7 mouse cellular contexts compared by ENCODE assay signal in genomic region chr13:63112598-63113372, GRCm38 (mm10).
DNase-seq lines count a peak whose midpoint lies in the region; ATAC-seq and TF ChIP-seq lines count a peak whose summit lies in the region.

No protein-coding gene starts in this region.

- WGBS in lung, embryonic 14.5 days = 46% methylated on average over 10 of the region's 10 CpGs
- 46% methylated on average over 10 of the region's 10 CpGs for WGBS in intestine, embryonic 15.5 days
- 66% methylated on average over 10 of the region's 10 CpGs for WGBS in neural tube, embryonic 11.5 days

- H3K27ac ChIP-seq in lung, embryonic 14.5 days (ENCODE audit: low read depth) = peak overlapping the region; percentile 91
- peak overlapping the region; percentile 81 for H3K27ac ChIP-seq in intestine, embryonic 15.5 days
- no peak overlapping the region for H3K27ac ChIP-seq in neural tube, embryonic 11.5 days (ENCODE audit: low read depth, low read length)

- ATAC-seq in lung, embryonic 14.5 days (ENCODE audit: insufficient read depth) = no peak
- ATAC-seq in intestine, embryonic 15.5 days = peak; percentile 56
- ATAC-seq in neural tube, embryonic 11.5 days (ENCODE audit: insufficient read depth, low FRiP score, low TSS enrichment) = no peak

- H3K9ac ChIP-seq in lung, embryonic 14.5 days = 0 out of 2 replicates have a peak overlapping the region, but pooled peaks have one; percentile 4
- H3K9ac ChIP-seq in intestine, embryonic 15.5 days = no peak overlapping the region
- H3K9ac ChIP-seq in neural tube, embryonic 11.5 days (ENCODE audit: low read length) = no peak overlapping the region

- peak overlapping the region; percentile 15; the same call in 1 of the 2 replicates for H3K4me2 ChIP-seq in lung, embryonic 14.5 days
- no peak overlapping the region for H3K4me2 ChIP-seq in intestine, embryonic 15.5 days (replicated peaks)
- no peak overlapping the region for H3K4me2 ChIP-seq in neural tube, embryonic 11.5 days (ENCODE audit: low read depth)

- no peak overlapping the region for H3K4me3 ChIP-seq in lung, embryonic 14.5 days (ENCODE audit: low read depth, low read length)
- H3K4me3 ChIP-seq in intestine, embryonic 15.5 days (replicated peaks) = no peak overlapping the region
- H3K4me3 ChIP-seq in neural tube, embryonic 11.5 days (ENCODE audit: low read depth, low read length) = no peak overlapping the region

- peaks cover 46% of the 10 kb centered on the region for H3K4me1 ChIP-seq in lung, embryonic 14.5 days (ENCODE audit: insufficient read depth)
- H3K4me1 ChIP-seq in intestine, embryonic 15.5 days (replicated peaks) = peaks cover 30% of the 10 kb centered on the region
- H3K4me1 ChIP-seq in neural tube, embryonic 11.5 days (ENCODE audit: control insufficient read depth, insufficient read depth, low read length) = no peaks in the 10 kb centered on the region

- no peak; the same call in 1 of the 2 replicates for TF ChIP-seq CTCF in lung, embryonic 14.5 days (IDR thresholded peaks at IDR 0.05; ENCODE audit: low read depth)

- no peaks in the 10 kb centered on the region for H3K36me3 ChIP-seq in lung, embryonic 14.5 days (ENCODE audit: insufficient read depth)
- H3K36me3 ChIP-seq in intestine, embryonic 15.5 days = no peaks in the 10 kb centered on the region
- H3K36me3 ChIP-seq in neural tube, embryonic 11.5 days (ENCODE audit: control insufficient read depth, insufficient read depth, low read length) = no peaks in the 10 kb centered on the region

- no peaks in the 10 kb centered on the region for H3K9me3 ChIP-seq in lung, embryonic 14.5 days (ENCODE audit: low read depth, low read length)
- no peaks in the 10 kb centered on the region for H3K9me3 ChIP-seq in intestine, embryonic 15.5 days
- H3K9me3 ChIP-seq in neural tube, embryonic 11.5 days (ENCODE audit: control insufficient read depth, low read length) = no peaks in the 10 kb centered on the region

- H3K27me3 ChIP-seq in lung, embryonic 14.5 days (ENCODE audit: insufficient read depth, low read length) = no peaks in the 10 kb centered on the region
- H3K27me3 ChIP-seq in intestine, embryonic 15.5 days (replicated peaks) = no peaks in the 10 kb centered on the region
- no peaks in the 10 kb centered on the region for H3K27me3 ChIP-seq in neural tube, embryonic 11.5 days (ENCODE audit: control insufficient read depth, insufficient read depth, low read length)

- DNase-seq in lung, embryonic 14.5 days = peak; percentile 76
- DNase-seq in lung, adult 18-20 months = no peak
- DNase-seq in embryo, embryonic 9.5 days (ENCODE audit: extremely low spot score) = peak; percentile 40
- peak; percentile 41 for DNase-seq in neural tube, embryonic 11.5 days (ENCODE audit: low spot score)
- no peak for DNase-seq in gastrocnemius, postnatal 10 days
- DNase-seq in right cerebral cortex, adult 2 months (ENCODE audit: low spot score in 2 of 2) = no peak

Comparison
In these comparisons a context has a peak if more than half of its experiments do, and no peak if none do; other contexts are left out.
1. DNase-seq: peak in lung, embryonic 14.5 days (single experiment), embryo, embryonic 9.5 days (single experiment) and neural tube, embryonic 11.5 days (single experiment); none in lung, adult 18-20 months (0 of 2), gastrocnemius, postnatal 10 days (single experiment) and right cerebral cortex, adult 2 months (0 of 2).